Mouse (Mus musculus) liver, postnatal 0 days (tissue): ENCODE data around the gene Olfr331. TPM values are rescaled to one million over a fixed set of nuclear protein-coding genes. Genes with fewer than 3 reads are reported as not detected.

Source experiments
- ATAC-seq: fragments of 200-750 bp; cut with Nextera tagmentation; 2 replicates; pipeline ENCODE4 v1.8.0; 2017; ENCODE audit warnings: mild to moderate bottlenecking, moderate library complexity
- DNase-seq: peaks from one replicate; pipeline ENCODE4 v3.0.0-alpha.2; 2016
- H3K27ac ChIP-seq: fragments of 300-500 bp; sonication (generic); 2 replicates; pipeline ENCODE4 v1.5.1; 2014; ENCODE audit warnings: antibody characterized with exemption, moderate library complexity, mild to moderate bottlenecking, low read depth
- H3K27me3 ChIP-seq: fragments of 300-500 bp; sonication (generic); 2 replicates; pipeline ENCODE4 v1.6.1; 2014; ENCODE audit warnings: low read length, control low read depth, mixed read lengths; ENCODE audit not compliant: insufficient read depth
- H3K36me3 ChIP-seq: fragments of 300-500 bp; sonication (generic); replicated peaks from 2 replicates; pipeline ENCODE4 v1.6.1; 2014; ENCODE audit warnings: mild to moderate bottlenecking, control low read depth, low read length, moderate library complexity, mixed read lengths; ENCODE audit not compliant: insufficient read depth
- H3K4me1 ChIP-seq: fragments of 300-500 bp; sonication (generic); 2 replicates; pipeline ENCODE4 v1.6.1; 2014; ENCODE audit warnings: antibody characterized with exemption, mild to moderate bottlenecking, control low read depth; ENCODE audit not compliant: insufficient read depth
- H3K4me2 ChIP-seq: fragments of 300-500 bp; sonication (generic); 2 replicates; pipeline ENCODE4 v1.6.1; 2014; ENCODE audit warnings: low read depth, mild to moderate bottlenecking, low read length, moderate library complexity, mixed read lengths
- H3K4me3 ChIP-seq: fragments of 300-500 bp; sonication (generic); 2 replicates; pipeline ENCODE4 v1.5.1; 2014; ENCODE audit warnings: low read depth, low read length
- H3K9ac ChIP-seq: fragments of 300-500 bp; sonication (generic); replicated peaks from 2 replicates; pipeline ENCODE4 v1.6.1; 2014; ENCODE audit warnings: mild to moderate bottlenecking, moderate library complexity
- H3K9me3 ChIP-seq: fragments of 300-500 bp; sonication (generic); 2 replicates; pipeline ENCODE4 v1.6.1; 2016; ENCODE audit warnings: mild to moderate bottlenecking, control low read depth, low read length, mixed read lengths
- CTCF ChIP-seq: sonication (generic); IDR thresholded peaks from 2 replicates; pipeline ENCODE4 v1.5.1; 2016; ENCODE audit warnings: antibody characterized with exemption, low read depth
- EP300 ChIP-seq: IDR thresholded peaks from 2 replicates; pipeline ENCODE4 v1.6.1; 2016; ENCODE audit warnings: antibody characterized with exemption, low read depth, mild to moderate bottlenecking
- WGBS: fragments of 180-500 bp; shearing (Covaris S2); extraction: QIAGEN DNeasy Blood & Tissue Kit; methylation state at CpG from one replicate; pipeline ENCODE4 v1.1.7; 2014; ENCODE audit not compliant: insufficient replicate concordance; 5-methylcytosine and 5-hydroxymethylcytosine counted together
- polyA plus RNA-seq: library from polyadenylated mRNA; unstranded; fragments of >200 nt; fragmentation: Nextera tagmentation; extraction: Ambion mirVana; gene quantifications from 2 replicates; pipeline ENCODE4 v1.2.1, GENCODE M21; 2015

Gene Olfr331
- polyA plus RNA-seq, 1 experiment from 2014 or later: not detected

- Histone ChIP-seq H3K4me3 (no peak overlapping the region), H3K4me2 (no peak overlapping the region), H3K9me3 (no peaks in the 10 kb centered on the region), H3K36me3 (no peaks in the 10 kb centered on the region), H3K9ac (no peak overlapping the region), H3K27ac (no peak overlapping the region), H3K27me3 (no peaks in the 10 kb centered on the region), H3K4me1 (no peaks in the 10 kb centered on the region)
- DNase-seq (no peak), ATAC-seq (no peak)
- no peak for TF ChIP-seq CTCF
- no peak for TF ChIP-seq EP300
- WGBS: 83% methylated on average over 9 of the region's 9 CpGs
Observed at GRCm38 (mm10) chr11:58498761-58499160, 3.6 kb downstream of the Olfr331 start.

DNA sequence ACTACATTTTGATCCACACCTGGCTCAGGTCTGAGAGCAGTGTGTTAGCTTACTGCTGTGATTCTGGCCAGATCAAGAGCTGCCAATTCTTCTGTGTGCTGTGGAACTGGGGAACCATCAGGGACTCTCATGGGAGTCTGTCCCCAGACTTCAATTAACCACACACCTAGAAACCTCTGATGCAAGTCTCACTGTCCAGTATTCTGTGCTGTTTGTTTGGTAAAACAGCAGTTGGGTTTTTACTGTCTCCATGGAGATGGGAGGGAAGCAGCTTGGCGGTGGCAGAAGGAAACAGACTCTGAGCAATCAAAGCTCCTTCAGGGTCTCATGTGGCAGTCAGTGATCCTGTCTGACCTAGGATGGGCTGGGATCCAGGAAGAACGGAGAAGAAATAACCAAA lies 9.9 kb downstream of the Olfr331 start, which contains the start of gene Olfr332:
TSS of gene Olfr332 (minus strand) at position 101 of the 400 bp plus-strand sequence.
- no peak for ATAC-seq

GRCm38 (mm10) chr11:58462170-58462569 lies 40.2 kb downstream of the Olfr331 start, which contains the start of gene Olfr30:
Gene Olfr30 (minus strand): TSS chr11:58462270.
- no peaks in the 10 kb centered on the region for H3K27me3 ChIP-seq
- H3K27ac ChIP-seq: no peak within 1 kb of the TSS
- no peak for DNase-seq
- H3K9me3 ChIP-seq: no peaks in the 10 kb centered on the region
- no peaks in the 10 kb centered on the region for H3K4me1 ChIP-seq
- no peak within 1 kb of the TSS for H3K4me3 ChIP-seq
- H3K4me2 ChIP-seq: no peak within 1 kb of the TSS
- no peak within 1 kb of the TSS for H3K9ac ChIP-seq
- TF ChIP-seq CTCF: no peak
- TF ChIP-seq EP300: no peak
- no peak for ATAC-seq
- H3K36me3 ChIP-seq: no peaks in the 10 kb centered on the region

More for the DNA sequence above, 9.9 kb downstream of the Olfr331 start, which contains the start of gene Olfr332:
- Histone ChIP-seq H3K4me3 (no peak within 1 kb of the TSS), H3K4me1 (no peaks in the 10 kb centered on the region; the same call in 1 of the 2 replicates), H3K27me3 (no peaks in the 10 kb centered on the region), H3K27ac (no peak within 1 kb of the TSS), H3K9me3 (no peaks in the 10 kb centered on the region), H3K36me3 (no peaks in the 10 kb centered on the region), H3K4me2 (no peak within 1 kb of the TSS), H3K9ac (no peak within 1 kb of the TSS)
- WGBS: 76% methylated on average over 2 of the region's 2 CpGs
- no peak for TF ChIP-seq EP300
- no peak for TF ChIP-seq CTCF
- no peak for DNase-seq

- Histone ChIP-seq H3K9ac (no peak overlapping the region), H3K9me3 (peaks cover 4% of the 10 kb centered on the region; the same call in 1 of the 2 replicates), H3K27ac (no peak overlapping the region), H3K27me3 (no peaks in the 10 kb centered on the region), H3K4me2 (no peak overlapping the region), H3K4me3 (no peak overlapping the region), H3K36me3 (no peaks in the 10 kb centered on the region), H3K4me1 (no peaks in the 10 kb centered on the region)
- WGBS: 58% methylated on average over 4 of the region's 4 CpGs
- TF ChIP-seq CTCF (no peak), EP300 (no peak)
- ATAC-seq: no peak
- DNase-seq: no peak
Observed at GRCm38 (mm10) chr11:58453592-58453991, 48.8 kb downstream of the Olfr331 start.

- WGBS: 89% methylated on average over 9 of the region's 9 CpGs
Observed at GRCm38 (mm10) chr11:58452759-58453158, 49.6 kb downstream of the Olfr331 start, which contains the start of gene Lypd9. Gene Lypd9 (minus strand): TSS chr11:58452923.

More at GRCm38 (mm10) chr11:58452759-58453158, 49.6 kb downstream of the Olfr331 start, which contains the start of gene Lypd9:
- Histone ChIP-seq H3K27ac (no peak within 1 kb of the TSS), H3K4me1 (no peaks in the 10 kb centered on the region), H3K27me3 (no peaks in the 10 kb centered on the region), H3K9me3 (peaks cover 4% of the 10 kb centered on the region; the same call in 1 of the 2 replicates), H3K4me3 (no peak within 1 kb of the TSS), H3K9ac (no peak within 1 kb of the TSS), H3K36me3 (no peaks in the 10 kb centered on the region), H3K4me2 (no peak within 1 kb of the TSS)
- DNase-seq (no peak), ATAC-seq (no peak)
- TF ChIP-seq EP300: no peak
- TF ChIP-seq CTCF: no peak

Other genes with a start within 250 kb of the Olfr331 start
- 4.9 and 7.0 TPM in 2 replicates for gene 4930438A08Rik, start 227.8 kb downstream of the Olfr331 start, polyA plus RNA-seq
- 3.3 and 4.0 TPM in 2 replicates for gene Zfp692, start 195.5 kb downstream of the Olfr331 start, polyA plus RNA-seq
- gene Zfp672, start 172.2 kb downstream of the Olfr331 start, polyA plus RNA-seq: 44.4 and 46.2 TPM in 2 replicates
- gene Sh3bp5l, start 171.8 kb downstream of the Olfr331 start, polyA plus RNA-seq: 10.5 and 11.0 TPM in 2 replicates
- gene Lypd8, start 123.5 kb downstream of the Olfr331 start, polyA plus RNA-seq: not detected in 2 replicates
- not detected in 2 replicates for gene 1810065E05Rik, start 81.5 kb downstream of the Olfr331 start, polyA plus RNA-seq
- gene Gm12253, start 70.0 kb downstream of the Olfr331 start, polyA plus RNA-seq: not detected in 2 replicates
- gene Lypd9, start 49.6 kb downstream of the Olfr331 start, polyA plus RNA-seq: not detected in 2 replicates
- not detected in 2 replicates for gene Olfr30, start 40.3 kb downstream of the Olfr331 start, polyA plus RNA-seq
- gene Olfr332, start 10.0 kb downstream of the Olfr331 start, polyA plus RNA-seq: not detected in 2 replicates
- not detected in 2 replicates for gene Olfr330, start 32.3 kb upstream of the Olfr331 start, polyA plus RNA-seq
- gene Olfr329-ps, start 43.9 kb upstream of the Olfr331 start, polyA plus RNA-seq: not detected in 2 replicates
- gene Olfr328, start 53.1 kb upstream of the Olfr331 start, polyA plus RNA-seq: not detected in 2 replicates
- not detected in 2 replicates for gene Olfr224, start 68.0 kb upstream of the Olfr331 start, polyA plus RNA-seq
- not detected in 2 replicates for gene Olfr325, start 75.2 kb upstream of the Olfr331 start, polyA plus RNA-seq
- gene Olfr324, start 92.5 kb upstream of the Olfr331 start, polyA plus RNA-seq: not detected in 2 replicates
- not detected in 2 replicates for gene 2210407C18Rik, start 113.5 kb upstream of the Olfr331 start, polyA plus RNA-seq
- gene Olfr323, start 127.9 kb upstream of the Olfr331 start, polyA plus RNA-seq: not detected in 2 replicates
- 5.8 and 5.9 TPM in 2 replicates for gene Trim58, start 137.9 kb upstream of the Olfr331 start, polyA plus RNA-seq
- gene Olfr322, start 156.2 kb upstream of the Olfr331 start, polyA plus RNA-seq: 0.06 TPM in 1 of 2 replicates, not detected in the other
- gene Olfr320, start 178.5 kb upstream of the Olfr331 start, polyA plus RNA-seq: not detected in 2 replicates
- gene Olfr319, start 196.6 kb upstream of the Olfr331 start, polyA plus RNA-seq: not detected in 2 replicates
- gene Olfr318, start 221.4 kb upstream of the Olfr331 start, polyA plus RNA-seq: not detected in 2 replicates
- gene Olfr317, start 236.6 kb upstream of the Olfr331 start, polyA plus RNA-seq: not detected in 2 replicates